Mouse (Mus musculus) embryonic facial prominence, embryonic 10.5 days (tissue): ENCODE measurements around the gene Fam199x. TPM values are rescaled to one million over a fixed set of nuclear protein-coding genes. Genes with fewer than 3 reads are reported as not detected.
A peak's percentile ranks its signal among the peaks of the same experiment; 100 is the strongest.

ENCODE experiments used
- DNase-seq: peaks from one replicate; pipeline ENCODE4 v3.0.0-alpha.2; 2017; ENCODE audit warnings: low spot score
- H3K27ac ChIP-seq: fragments of 300-500 bp; sonication (generic); replicated peaks from 2 replicates; pipeline ENCODE4 v1.5.1; 2016; ENCODE audit warnings: mild to moderate bottlenecking
- H3K27me3 ChIP-seq: fragments of 300-500 bp; sonication (generic); replicated peaks from 2 replicates; pipeline ENCODE4 v1.6.1; 2016; ENCODE audit warnings: low read depth, mild to moderate bottlenecking; ENCODE audit not compliant: poor library complexity, severe bottlenecking
- H3K36me3 ChIP-seq: fragments of 300-500 bp; sonication (generic); replicated peaks from 2 replicates; pipeline ENCODE4 v1.6.1; 2016; ENCODE audit warnings: mild to moderate bottlenecking, moderate library complexity
- H3K4me1 ChIP-seq: fragments of 300-500 bp; sonication (generic); 2 replicates; pipeline ENCODE4 v1.6.1; 2016
- H3K4me3 ChIP-seq: fragments of 300-500 bp; sonication (generic); 2 replicates; pipeline ENCODE4 v1.5.1; 2016; ENCODE audit warnings: mild to moderate bottlenecking, moderate library complexity
- H3K9me3 ChIP-seq: fragments of 300-500 bp; sonication (generic); 2 replicates; pipeline ENCODE4 v1.6.1; 2016; ENCODE audit warnings: mild to moderate bottlenecking
- WGBS: fragments of 180-500 bp; shearing (Covaris S2); methylation state at CpG from one replicate; pipeline ENCODE4 v1.1.7; 2016; 5-methylcytosine and 5-hydroxymethylcytosine counted together
- polyA plus RNA-seq: library from polyadenylated mRNA; unstranded; fragments of >200 nt; fragmentation: Nextera tagmentation; extraction: Ambion mirVana; gene quantifications from 2 replicates; pipeline ENCODE4 v1.2.1, GENCODE M21; 2016

The Fam199x gene
- polyA plus RNA-seq, 1 experiment from 2014 or later: 16.6 TPM

DNA sequence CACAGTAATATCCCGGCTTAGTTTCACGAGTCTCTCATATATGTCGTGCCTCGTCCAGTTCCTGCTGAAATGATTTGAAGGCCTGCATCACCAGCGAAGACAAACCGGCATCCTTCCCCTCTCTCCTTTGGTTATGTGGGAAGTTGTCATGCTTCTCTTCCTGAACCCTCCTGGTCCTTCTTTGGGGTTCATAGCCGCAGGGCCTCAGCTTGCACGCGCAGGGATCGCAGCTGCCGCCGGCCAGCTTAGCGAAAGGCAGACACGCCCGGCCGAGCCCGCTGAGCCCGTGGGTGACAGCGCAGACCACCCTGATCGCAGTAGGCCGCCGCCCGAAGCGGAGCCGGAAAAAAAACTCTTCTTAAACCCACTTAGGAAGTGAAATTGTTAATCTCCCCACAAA is 55.1 kb downstream of the Fam199x start:
- WGBS: 22% methylated on average over 25 of the region's 25 CpGs
- Histone ChIP-seq H3K27me3 (peaks cover 71% of the 10 kb centered on the region), H3K9me3 (no peaks in the 10 kb centered on the region), H3K27ac (no peak overlapping the region), H3K36me3 (no peaks in the 10 kb centered on the region), H3K4me1 (no peaks in the 10 kb centered on the region), H3K4me3 (no peak overlapping the region)
- peak; percentile 33 for DNase-seq

DNA sequence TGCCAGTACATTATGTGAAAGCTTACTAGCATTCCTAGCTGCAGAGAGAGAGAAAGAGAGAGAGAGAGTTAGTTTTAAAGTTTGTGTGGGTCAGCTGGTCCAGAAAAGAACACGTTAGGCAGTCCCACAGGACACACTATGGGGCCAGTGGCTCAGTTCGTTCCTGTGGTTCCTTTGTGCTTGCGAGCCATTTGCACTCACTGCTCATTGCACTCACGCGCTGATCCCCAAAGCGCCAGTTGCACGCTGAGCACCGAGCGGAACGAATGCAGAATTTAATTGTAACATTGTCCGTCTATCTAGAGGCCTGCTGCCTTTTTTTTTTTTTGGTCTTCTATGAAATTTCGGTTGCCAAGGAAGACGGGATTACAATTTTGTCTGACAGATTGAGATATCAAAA is 57.1 kb downstream of the Fam199x start:
- no peak for DNase-seq
- no peaks in the 10 kb centered on the region for H3K9me3 ChIP-seq
- 13% methylated on average over 13 of the region's 13 CpGs for WGBS
- H3K27me3 ChIP-seq: peaks cover 51% of the 10 kb centered on the region
- H3K27ac ChIP-seq: no peak overlapping the region
- no peak overlapping the region for H3K4me3 ChIP-seq
- H3K36me3 ChIP-seq: no peaks in the 10 kb centered on the region
- no peaks in the 10 kb centered on the region for H3K4me1 ChIP-seq

DNA sequence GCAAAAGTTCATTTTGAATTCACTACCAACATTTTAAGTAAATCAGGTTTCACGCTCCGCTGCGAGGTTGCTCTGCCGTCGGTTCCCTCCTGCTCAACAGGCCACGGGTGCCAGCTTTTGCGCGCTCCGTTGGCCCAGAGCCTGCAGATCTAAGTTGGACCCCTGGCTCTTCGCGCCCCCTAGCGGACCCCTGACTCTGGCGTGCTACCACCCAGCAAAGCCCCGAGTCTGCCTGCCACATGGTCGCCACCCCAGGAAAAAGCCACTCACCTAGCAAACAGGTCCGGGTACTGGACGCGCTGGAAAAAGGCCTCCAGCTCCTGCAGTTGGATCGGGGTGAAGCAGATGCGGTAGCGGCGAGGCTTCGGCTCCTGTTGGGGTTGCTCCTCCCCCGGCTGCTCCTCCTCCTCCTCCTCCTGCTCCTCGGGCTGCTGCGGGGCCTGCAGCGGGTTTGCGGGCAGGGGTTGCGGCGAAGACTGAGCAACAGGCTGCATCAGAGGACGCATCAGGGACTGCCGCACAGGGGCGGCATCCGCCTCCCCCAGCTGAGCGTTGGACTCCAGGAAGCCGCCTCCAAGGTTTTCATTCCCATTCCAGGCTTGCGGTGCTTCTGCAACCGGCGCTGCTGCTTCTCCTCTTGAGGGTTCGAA is 68.8 kb downstream of the Fam199x start:
- Histone ChIP-seq H3K9me3 (peaks cover 3% of the 10 kb centered on the region; the same call in 1 of the 2 replicates), H3K4me3 (peak overlapping the region; percentile 26; the same call in 1 of the 2 replicates), H3K27me3 (peaks cover 96% of the 10 kb centered on the region), H3K36me3 (no peaks in the 10 kb centered on the region), H3K4me1 (no peaks in the 10 kb centered on the region), H3K27ac (no peak overlapping the region)
- 17% methylated on average over 40 of the region's 40 CpGs for WGBS
- peak; percentile 84 for DNase-seq

DNA sequence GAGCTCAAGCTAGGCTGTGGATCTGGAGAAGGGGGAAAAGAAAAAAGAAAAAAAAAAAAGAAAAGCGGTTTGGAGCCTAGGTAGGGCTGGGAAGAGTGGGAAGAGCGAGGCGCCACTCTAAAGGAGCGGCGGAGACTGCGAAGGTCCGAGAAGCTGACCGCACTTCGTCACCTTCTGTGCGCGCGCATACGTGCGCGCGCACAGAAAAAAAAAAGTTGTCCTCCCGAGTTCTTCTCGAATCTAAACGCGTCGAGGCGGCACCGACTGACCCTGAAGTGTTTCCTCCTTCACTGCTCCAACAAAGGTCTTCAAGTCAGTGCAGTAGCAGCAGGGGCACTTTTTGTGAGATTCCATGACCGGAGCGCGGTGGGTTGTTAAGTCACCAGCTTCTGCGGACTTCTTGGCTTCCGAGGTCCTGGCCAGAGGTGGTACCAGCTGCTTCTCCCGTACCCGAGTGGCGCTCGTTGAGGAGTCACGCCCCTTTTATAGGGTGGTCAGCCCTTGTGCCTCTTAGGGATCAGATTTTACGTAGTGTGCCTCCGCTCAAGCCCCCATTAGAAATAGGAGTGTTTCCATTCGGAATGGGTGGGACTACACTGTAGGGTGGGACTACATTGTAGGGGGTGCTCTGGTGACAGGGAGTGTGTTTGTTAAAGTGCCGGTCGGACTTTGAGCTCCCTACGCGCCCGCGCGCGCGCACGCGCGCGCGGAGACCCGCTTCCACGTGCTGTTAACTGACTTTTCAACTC is 70.5 kb downstream of the Fam199x start:
- Histone ChIP-seq H3K9me3 (peaks cover 3% of the 10 kb centered on the region; the same call in 1 of the 2 replicates), H3K4me3 (peak overlapping the region; percentile 31), H3K27ac (no peak overlapping the region), H3K36me3 (no peaks in the 10 kb centered on the region), H3K4me1 (no peaks in the 10 kb centered on the region), H3K27me3 (peaks cover 96% of the 10 kb centered on the region)
- WGBS: 23% methylated on average over 52 of the region's 52 CpGs
- peak; percentile 38 for DNase-seq

DNA sequence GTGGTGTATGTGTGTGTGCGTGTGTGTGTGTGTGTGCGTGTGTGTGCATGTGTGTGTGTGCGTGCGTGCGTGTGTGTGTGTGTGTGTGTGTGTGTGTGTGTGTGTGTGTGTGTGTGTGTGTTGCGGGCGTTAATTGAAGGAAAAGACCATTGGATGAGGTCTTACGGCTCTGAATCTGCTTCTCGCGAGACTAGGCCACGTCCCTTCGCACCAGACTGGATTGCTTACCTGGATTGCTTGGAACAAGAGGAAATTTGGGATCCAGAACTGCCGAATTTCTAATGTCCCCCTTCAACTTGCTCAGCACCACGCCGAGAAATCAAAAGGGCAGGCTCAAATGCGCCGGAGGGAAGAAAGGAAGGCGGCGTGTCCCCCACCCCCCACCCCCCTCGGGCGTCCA is 72.3 kb downstream of the Fam199x start, which contains the start of gene Esx1:
Esx1 (minus strand) TSS at position 366 of the 400 bp plus-strand sequence.
- no peaks in the 10 kb centered on the region for H3K36me3 ChIP-seq
- no peaks in the 10 kb centered on the region for H3K4me1 ChIP-seq
- H3K9me3 ChIP-seq: peaks cover 3% of the 10 kb centered on the region; the same call in 1 of the 2 replicates
- peak within 1 kb of the TSS; percentile 31; the same call in 1 of the 2 replicates for H3K4me3 ChIP-seq
- DNase-seq: peak; percentile 39
- 24% methylated on average over 16 of the region's 21 CpGs for WGBS
- H3K27ac ChIP-seq: no peak within 1 kb of the TSS
- H3K27me3 ChIP-seq: peaks cover 94% of the 10 kb centered on the region

DNA sequence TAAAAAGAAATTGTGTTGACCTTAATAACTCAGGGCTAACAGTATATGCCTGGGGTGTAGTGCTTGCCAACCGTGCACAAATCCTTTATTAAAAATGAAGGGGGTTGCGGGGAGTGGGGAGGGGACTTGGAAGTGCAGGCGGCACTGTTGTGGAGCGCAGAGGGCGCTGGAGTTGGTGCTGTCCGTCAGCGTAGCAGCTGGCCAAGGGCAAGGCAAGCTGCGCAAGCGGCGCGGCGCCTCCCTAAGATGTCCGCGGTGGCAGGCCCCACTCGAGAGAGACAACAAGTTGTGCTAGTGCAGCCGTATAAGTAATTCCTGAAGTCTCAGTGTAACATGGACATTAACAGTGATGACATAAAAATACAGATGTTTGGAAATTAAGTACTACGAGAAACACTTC is 78.1 kb downstream of the Fam199x start:
- 19% methylated on average over 17 of the region's 17 CpGs for WGBS
- Histone ChIP-seq H3K4me1 (no peaks in the 10 kb centered on the region), H3K9me3 (no peaks in the 10 kb centered on the region), H3K27ac (no peak overlapping the region), H3K27me3 (peaks cover 80% of the 10 kb centered on the region), H3K4me3 (no peak overlapping the region), H3K36me3 (no peaks in the 10 kb centered on the region)
- peak; percentile 40 for DNase-seq

Other genes starting within 250 kb of the Fam199x start
- gene Plp1, start 226.9 kb upstream of the Fam199x start, polyA plus RNA-seq: 11.4 and 11.7 TPM in 2 replicates
- 0.35 and 0.56 TPM in 2 replicates for gene Rab9b, start 180.8 kb upstream of the Fam199x start, polyA plus RNA-seq
- gene H2bfm, start 122.3 kb upstream of the Fam199x start, polyA plus RNA-seq: not detected in 2 replicates
- 50.6 and 62.9 TPM in 2 replicates for gene Tmsb15b2, start 74.1 kb upstream of the Fam199x start, polyA plus RNA-seq
- gene Tmsb15l, start 72.7 kb upstream of the Fam199x start, polyA plus RNA-seq: 4.7 and 5.7 TPM in 2 replicates
- gene Tmsb15b1, start 72.7 kb upstream of the Fam199x start, polyA plus RNA-seq: 22.7 and 25.2 TPM in 2 replicates
- 32.5 and 39.2 TPM in 2 replicates for gene Zcchc18, start 56.4 kb upstream of the Fam199x start, polyA plus RNA-seq
- 14.0 and 14.3 TPM in 2 replicates for gene Slc25a53, start 11.3 kb upstream of the Fam199x start, polyA plus RNA-seq
- gene Esx1, start 72.5 kb downstream of the Fam199x start, polyA plus RNA-seq: not detected in 2 replicates